Mouse (Mus musculus): Measurements from ENCODE around the gene Apmap.

DNA sequence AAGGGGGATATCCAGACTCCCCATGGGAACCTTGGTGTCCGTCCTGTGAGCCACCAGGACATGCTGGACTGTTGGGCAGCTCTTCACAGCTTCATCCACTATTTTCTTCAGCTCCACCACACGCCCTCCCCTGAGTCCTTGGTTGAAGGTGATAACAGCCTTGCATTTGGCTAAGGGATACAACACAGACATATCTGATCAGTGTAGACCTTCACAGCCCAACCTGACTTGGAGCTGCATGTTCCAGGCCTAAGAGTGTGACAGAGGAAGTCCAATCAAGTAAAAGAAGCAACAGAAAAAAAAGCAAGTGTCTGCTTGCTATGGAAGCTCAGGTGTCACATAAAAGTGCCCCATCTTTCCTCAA is 30.0 kb upstream of the Apmap start:
- no peak for TF ChIP-seq EP300 (IDR thresholded peaks at IDR 0.05; ENCODE audit: low read depth)
- no peak for TF ChIP-seq CTCF (IDR thresholded peaks at IDR 0.05; ENCODE audit: low read depth)

Data from liver, embryonic 14.5 days (tissue).